Mouse (Mus musculus) testis, postnatal 10 days (tissue): Measurements from ENCODE around the gene Wnt3a.

Experiments used
- DNase-seq: peaks from one replicate; pipeline ENCODE4 v3.0.0; 2021; ENCODE audit warnings: low spot score

Gene Wnt3a

DNA sequence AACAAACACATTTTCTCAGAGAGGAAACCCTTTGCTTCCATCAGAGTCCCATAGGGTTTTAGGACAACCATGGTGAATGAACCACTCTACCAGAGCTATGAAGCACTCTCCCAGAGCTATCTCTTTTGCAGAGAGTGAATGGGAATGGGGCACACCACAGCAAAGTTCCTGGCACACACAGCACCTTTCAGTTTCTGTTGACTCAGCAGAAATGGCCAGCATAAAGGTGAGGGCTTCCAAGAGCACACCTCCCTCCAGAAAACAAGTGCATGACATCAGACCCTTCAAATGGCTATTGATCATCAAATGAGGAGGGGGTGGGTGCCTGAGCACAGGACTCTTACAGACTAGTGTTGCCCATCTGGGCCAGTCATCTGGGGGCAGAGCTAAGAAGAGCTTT, 28.2 kb downstream of the Wnt3a start:
- no peak for DNase-seq

DNA sequence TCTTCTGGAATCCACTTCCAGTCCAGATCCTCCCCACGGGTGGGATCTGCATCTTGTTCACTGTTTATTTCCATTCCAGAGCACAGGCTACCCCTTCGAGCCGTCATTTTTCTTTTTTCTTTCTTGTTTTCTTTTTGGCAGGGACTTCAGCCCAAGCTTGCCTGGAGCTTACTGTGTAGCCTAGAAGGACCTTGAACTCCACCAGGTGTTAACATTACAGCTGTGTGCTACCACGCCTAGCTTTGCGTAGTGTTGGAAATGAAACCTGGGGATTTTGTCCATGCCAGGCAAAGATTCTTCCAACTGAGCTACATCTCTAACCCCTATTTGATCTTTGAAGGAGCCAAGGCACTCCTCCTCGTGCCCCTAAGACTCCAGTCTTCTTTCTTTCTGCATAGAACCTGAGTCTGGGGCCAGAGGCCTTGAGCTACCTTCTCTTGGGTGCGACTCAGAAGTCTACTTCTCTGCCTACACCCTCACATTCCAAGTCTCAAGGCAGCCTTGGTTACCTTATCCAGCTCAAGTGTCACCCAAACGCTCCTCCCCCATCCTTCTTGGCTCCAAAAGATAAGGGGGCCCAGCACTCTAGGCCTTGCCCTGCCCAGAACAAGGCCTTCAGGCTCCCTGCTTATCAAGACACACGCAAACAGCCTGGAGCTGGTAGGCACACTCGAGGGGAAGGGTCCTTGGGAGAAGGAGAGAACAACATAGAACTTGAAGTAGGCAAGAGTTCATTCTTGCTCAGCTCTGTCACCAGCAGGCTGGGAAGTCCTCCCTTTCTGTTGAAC, 29.7 kb downstream of the Wnt3a start:
- DNase-seq: no peak

DNA sequence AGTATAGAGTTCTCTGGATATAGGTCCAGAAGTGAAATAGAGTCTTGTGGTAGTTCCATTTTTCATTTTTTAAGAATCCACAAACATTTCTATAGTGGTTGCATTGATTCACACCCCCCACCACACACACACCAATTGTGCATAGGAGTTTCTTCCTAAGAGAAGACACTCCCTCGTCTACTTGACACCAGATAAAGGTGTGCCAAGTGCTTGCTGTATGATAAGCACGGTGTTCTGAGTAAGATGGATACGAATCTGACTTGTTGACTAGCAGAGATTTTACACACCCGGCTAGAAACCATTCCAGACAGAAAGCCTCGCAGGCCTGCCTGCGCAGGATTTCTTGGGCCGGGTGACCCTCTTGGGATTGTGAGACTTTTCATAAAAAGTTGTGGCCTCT, 30.9 kb downstream of the Wnt3a start:
- no peak for DNase-seq

DNA sequence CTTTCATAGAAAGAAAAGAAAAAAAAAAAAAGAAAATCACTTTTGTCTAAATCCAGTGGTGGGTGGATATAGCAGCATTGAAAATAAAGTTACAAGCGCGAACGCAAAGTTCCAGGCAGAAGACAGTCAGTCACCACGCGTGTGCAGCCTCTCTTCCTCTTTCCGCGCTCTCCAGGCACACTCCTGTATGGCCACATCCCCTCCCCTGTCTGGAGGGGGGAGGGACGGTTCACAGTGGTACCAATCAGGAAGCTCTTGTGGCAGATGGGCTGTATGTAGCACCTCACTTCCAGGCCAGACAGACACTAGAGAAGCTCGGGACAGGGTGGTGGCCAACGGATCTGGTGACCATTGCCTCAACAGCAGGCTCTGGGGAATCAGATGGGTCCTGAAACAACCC, 42.5 kb downstream of the Wnt3a start:
- DNase-seq: no peak

DNA sequence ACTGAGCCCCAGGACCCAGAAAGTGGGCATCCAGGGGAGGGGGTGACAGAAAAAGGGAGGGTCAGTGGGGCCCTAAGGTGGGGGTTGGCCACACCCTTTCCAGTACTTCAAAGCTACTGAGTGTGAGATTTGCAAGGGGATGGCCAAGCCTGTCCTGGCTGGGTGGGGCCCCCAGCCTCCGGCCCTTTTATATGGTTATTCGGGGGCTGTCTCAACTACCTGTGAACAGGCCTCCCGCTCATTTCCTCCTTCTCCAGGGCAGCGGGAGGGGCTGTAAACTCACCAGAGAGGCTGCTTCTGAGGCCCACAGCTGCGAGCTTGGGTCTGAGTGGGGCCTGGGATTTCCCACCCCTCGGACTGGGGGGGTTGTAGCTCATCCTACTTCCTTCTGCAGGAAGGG, 46.7 kb downstream of the Wnt3a start:
- no peak for DNase-seq

DNA sequence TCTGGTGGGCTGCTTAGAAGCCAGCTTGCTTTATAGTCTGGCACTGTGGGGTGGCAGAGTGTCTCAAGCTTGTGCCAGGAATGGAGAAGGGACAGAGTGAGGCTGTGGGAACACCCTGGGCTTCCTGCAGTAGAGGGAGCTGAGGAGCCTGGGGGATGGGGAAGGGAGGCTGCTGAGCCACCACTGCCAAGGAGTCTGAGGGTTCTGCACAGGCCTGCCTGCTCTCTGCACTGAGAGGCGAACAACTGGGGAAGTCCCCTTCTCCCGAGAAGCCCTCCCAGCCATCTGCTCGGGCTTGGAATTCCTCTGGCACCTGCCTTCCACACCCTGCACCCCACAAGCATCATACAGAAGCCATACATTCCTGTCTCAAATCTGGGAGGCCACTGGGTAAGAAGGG, 48.7 kb downstream of the Wnt3a start:
- DNase-seq: no peak

DNA sequence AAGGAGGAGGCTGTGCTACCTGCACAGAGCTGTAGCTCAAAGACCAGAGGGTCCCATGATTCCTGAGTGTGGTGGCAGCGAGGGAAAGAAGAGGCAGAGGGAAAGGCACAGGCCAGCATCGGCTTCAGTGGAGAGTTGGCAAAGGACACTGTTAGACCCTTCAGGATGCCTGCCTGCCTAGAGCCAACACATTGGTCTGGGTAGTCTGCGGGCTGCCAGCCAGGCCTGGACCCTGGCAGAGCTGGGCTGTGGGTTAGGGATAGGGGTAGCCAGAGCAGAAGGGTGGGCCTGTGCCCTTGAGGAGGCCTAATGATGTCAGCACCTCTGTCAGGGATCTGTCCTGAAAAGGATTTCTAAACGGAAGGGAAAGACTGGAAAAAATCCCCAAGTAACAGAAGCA, 50.8 kb downstream of the Wnt3a start:
- DNase-seq: no peak

DNA sequence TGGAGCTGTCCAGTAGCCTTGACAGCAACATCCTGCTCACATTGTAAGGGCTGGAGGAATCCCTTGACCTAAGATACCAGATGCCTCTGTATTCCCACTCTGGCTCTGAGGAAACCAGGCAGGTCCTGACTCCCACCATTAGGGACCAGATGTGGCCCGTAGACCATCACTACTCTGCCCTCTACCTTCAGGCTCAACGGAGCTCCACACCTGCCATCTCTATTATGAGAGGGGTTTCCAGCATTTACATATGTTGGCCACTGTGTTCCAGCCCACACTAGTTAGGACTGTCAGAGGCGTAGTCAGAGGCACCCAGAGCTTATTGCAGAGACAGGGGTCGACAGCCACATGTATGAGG, 51.1 kb downstream of the Wnt3a start:
- no peak for DNase-seq

DNA sequence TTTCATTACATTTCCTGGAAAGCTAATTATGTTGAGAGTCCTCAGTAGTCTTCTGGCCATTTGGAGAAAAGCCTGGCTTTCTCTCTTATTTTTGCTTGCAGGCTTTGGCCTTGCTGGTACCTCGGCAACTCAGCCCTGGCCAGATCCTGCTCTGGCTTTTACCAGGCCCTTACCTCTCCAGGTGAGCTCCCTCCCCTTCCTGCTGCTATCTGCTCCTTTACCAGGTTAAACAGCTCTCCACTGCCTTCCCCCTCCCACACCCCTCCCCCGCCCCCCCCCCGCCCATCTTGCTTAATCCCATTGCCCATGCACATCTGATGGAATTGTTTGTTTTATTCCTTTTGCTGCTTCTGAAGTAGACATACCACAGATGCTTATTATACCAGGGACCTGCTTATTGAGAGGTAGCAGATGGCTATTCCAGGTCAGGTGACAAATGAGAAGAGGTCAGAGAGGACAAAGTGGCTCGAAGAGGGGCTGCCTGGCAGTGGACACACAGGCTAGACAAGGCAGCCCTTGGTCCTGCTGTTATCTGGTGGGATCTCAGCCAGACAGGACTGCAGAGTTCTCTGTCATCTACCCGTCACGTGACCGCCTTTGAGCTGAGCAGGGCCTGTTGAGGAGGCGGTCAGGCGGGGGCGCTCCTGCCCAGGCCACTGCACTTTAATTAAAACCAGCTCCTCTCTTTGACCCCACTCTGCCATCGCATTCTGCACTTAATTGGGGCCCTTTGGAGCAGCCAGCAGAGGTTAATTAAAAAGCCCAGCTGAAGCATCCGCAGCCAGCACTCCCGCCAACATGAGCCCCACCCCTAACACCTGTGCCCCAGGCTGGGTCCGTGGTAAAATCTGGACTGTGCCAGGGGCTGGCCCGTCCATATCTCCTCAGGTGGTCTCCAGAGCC, 51.8 kb downstream of the Wnt3a start:
- peak; percentile 83 for DNase-seq

DNA sequence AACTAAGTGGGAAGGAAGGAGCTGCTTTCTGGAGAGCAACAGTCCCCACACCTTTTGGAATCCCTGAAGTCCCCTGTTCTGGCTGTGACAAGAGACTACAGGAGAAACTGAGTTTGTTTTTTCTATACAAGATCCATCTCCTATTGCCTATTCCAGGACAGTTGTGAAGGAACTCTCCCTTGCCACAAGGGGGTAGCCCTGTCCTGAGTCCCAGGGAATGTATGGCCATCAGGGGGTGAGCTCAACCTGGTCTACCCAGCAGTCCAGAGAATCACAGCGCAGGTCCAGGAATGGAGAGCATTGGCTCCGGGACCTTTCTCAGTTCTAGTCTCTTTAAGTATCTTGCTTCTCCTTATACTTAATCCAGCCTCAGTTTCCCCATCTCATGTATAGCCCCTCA, 57.8 kb downstream of the Wnt3a start:
- no peak for DNase-seq

DNA sequence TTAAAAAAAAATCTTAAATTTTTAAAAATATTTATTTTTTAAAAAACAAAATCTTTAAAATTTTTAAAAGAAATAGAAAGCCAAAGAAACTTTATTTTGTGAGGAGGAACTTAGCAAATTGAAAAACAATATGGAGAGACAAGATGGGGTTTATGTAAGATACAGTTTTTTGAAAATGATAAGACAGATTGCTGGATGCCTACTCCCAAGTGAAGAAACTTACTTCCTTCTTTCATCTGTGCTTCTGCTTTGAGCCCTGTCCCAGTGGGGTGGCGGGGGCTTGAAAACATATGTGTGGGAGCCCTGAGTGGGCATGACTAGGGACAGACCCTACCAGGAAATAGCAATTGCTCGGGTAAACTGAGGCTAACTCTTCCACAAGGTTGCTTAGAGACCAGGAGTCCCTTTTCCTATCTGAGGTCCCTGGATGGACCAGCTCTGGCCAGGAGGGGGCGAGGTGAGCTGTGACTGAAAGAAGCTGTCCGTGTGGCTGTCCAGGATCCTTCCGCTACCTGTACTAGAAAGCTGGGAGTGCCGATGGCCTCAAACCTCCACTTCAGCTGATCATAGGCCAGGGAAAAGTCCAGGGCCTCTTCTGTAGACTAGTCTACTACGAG, 60.3 kb downstream of the Wnt3a start:
- DNase-seq: peak; percentile 82

DNA sequence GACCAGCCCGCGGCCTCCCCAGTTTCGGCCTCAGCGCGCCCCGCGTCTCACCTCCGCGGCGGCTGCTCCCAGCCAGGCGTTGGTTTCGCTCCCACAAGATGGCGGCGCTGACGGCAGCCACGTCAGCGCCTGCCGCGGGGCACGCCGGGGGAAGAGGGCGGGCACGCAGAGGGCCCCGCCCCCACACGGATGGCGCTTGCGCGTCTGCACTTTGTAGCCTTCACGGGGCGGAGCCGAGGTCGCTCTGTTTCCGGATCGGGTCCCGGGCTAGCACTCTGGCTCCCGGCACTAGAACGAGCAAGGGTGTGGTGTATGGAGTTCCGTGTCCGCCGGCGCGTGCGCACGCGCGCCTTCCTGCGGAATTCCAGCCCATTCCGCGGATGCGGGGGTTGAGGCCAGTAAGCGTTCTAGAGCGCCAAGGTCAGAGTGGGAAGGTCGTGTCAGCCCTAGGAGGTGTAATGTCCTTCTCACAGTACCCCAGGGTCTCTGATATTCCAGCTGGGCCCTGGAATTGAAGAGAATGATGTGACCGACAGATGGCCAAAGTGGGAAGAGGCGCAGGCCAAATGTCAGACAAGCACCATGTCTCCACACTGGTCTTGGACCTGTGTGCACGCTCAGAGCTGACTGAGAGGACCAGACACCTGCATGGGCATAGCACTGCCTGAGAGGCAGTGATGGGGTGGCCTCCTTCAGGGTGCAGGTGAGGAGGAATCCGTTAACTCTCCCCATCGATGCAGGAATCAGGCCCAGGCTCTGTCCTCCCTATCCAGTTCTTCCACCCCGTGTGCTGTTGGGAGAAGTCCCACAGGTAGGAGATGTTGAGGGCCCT, 62.2 kb downstream of the Wnt3a start, which contains the start of gene Arf1:
Arf1 (minus strand) TSS at position 149 of the 832 bp plus-strand sequence.
- DNase-seq: peak; percentile 98

DNA sequence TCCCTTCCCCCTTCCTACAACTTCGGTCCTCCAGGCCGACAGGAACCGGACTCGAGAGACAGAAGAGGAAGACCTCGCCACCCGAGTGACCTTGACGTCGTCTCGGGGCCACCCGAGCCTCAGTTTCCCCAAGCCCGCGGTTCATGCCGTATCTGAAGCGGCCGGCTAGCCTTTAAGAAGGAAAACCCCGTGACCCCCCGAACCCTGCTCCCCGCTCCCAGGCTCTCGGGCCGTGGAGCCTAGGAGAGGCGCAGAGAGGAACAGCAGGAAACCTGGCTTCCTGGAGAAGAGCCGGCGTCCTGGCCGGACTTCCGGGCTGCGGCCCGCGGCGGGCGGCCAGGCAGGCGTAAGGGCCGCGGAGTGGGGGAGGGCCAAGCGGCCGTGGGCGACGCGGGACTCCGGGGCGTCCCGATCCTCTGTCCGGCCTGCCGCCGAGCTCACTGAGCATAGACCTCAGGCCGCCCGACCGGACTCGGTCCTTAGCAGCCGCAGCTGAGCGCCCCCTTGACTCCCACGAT, 62.9 kb downstream of the Wnt3a start:
- DNase-seq: no peak

DNA sequence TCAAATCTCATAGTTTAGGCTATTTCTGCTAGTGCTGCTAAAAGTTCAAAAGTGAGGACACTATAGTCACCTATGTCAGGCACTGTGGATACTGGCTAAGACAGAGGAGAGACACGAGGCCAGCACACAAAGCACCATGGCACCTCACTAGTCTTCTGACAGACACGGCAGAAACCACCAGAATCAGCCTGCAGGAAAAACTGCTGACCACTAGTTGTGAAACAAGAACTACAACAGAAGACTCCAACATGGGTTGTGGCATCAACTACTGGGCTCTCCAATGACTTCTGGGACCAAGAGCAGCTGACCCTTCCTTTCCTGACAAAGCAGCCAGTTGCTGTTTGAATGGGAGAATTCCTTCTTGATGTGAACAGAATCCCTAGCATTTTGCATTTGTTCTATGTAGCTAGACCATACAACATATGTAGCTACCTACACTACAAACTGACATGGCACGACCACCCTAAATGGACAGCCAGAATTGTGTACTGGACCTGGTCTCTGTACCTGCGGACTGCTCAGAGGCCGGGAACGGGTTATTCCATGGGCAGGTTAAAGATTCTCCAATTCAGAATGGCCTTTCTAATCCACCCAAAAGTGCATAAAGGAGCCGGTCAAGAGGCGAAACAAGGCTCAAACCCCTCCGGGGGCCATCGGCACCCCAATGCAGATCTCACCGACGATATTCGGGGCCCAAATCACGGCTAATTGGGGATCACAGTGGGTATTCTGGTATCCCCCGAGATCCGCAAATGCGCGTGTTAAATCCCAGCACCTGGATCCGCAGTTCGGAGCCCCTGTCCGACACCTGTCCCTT, 63.6 kb downstream of the Wnt3a start:
- DNase-seq: no peak

DNA sequence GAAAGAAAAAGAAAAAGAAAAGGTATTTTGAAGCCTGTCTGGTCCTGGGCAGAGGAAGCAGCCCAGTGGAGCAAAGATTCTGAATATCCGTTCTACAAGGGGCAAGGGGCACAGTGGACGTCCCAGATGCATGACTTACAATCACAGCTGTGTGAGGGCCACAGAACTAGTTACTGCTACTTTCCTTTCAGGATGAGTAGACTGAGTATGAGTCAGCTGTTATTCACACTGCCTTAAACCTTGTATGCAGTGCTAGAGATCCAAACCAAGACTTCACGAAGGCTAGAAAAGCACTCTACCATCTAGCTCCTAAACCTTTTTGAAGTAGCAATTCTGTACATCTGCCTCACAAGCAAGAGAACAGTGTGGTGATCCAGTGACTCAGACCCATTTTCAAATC, 64.3 kb downstream of the Wnt3a start:
- DNase-seq: no peak

DNA sequence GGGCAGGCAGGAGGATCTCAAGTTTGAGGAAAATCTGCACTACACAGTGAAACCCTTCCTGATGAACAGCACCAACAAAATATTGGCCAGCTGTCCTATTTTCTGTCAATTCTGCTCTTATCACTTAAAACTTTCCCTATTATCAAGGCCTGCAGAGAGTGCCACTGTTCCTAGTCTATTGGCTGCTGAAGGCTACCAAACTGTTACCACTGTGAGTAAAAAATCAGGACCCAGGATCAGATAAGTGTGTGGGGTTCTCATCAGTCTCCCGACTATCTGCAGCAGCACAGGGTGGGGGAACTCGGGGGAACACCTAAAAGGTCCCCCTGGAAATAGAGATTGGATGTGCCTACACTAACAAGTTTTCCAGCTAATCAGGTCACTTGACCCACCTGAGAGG, 65.4 kb downstream of the Wnt3a start:
- no peak for DNase-seq

DNA sequence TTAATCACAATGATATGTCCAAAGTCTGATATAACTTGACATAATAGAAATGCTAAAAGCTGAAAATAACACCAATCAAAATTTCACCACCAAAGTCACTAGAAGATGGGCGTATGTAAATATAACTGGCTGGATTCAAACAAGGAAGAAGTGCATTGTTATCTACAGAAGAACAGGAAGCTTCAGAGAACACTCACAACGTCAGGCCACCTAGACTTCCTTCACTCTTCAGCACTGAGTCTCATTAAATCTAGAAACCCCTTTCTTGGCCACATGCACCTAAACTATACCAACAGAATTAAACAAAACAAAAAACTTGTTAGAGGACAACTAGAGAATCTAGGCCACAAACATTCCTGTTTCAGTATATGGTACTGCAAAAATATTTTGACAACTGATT, 66.1 kb downstream of the Wnt3a start:
- no peak for DNase-seq

DNA sequence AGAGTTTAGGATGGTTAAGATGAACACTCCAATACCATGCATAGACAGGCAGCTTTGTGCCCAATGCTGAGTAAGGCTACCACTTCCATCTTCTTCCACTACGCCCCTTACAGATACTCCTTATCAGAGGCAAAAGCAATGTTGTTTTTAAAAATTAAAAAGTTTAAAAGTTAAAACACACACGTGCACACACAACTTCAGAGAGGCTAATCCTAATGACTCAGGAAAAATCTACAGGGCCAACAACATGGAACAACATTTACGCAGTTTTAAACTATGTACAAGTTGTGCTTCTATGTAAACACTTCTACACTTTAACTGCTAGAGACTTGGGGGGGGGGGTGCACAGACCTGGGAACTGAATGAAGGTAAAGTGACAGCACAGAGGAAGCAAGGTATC, 66.5 kb downstream of the Wnt3a start:
- no peak for DNase-seq

DNA sequence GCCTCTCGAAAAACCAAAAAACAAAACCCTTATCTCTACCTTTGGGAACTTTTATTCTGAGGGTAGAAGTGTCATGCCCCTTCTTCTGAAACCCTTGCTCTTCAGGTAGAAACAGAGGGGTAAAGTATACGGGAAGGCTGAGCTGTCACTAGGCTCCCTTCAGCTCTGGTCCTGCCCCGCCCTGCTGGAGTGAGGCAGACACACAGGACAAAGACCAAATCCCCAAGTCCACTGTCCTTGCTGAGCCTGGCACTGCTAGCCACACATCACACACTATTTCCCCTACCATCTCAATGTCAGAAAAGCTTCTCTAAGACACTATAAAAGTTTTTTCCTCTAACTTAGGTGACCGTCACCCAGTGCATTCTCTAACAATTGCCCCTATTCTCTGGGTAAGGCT, 68.2 kb downstream of the Wnt3a start:
- DNase-seq: no peak

DNA sequence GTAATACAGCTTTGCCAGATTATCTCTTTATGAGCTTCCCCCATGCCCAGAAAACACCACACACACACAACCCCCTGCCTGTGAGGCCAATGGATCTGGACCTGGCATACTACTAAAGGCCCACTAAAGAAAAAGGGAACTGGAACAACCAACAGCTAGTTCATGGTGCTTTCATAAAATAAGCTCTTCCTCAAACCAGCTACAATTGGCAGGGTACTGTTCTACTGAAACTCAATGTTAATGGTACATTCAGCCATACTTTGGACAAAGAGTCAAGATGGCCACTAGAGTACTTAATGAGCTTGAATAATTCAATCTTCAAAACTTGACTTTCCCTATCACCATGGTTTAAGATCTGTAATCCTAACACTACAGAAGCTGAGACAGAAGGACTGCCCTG, 68.9 kb downstream of the Wnt3a start:
- no peak for DNase-seq

DNA sequence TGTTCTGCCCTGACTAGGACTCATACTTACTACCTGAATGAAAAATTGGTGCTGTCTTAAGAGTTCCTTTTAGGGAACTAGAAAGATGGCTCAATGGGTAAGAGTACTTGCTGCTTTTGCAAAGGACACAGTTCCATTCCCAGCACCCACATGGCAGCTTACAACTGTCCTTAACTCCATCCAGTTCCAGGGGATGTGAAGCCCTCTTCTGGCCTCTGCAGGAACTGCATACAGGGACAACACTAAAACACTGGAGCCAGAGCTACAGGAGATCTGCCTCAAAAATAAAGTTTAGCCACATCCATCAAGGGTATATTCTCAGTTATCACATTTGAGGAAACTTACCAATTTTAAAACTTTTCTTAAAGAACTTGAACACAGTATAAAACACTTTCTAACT, 71.5 kb downstream of the Wnt3a start:
- DNase-seq: peak; percentile 60
